Mouse (Mus musculus) liver, embryonic 11.5 days (tissue): ENCODE measurements at regions not wholly inside any gene's neighbourhood (a gene's known extent, or its start where the extent isn't known, plus 50 kb on each side); places are given as distances from the start of the nearest gene placed in this dataset.

Experiments
- ATAC-seq: fragments of 200-750 bp; cut with Nextera tagmentation; replicated peaks from 2 replicates; pipeline ENCODE4 v1.8.0; 2017; ENCODE audit warnings: moderate number of reproducible peaks, mild to moderate bottlenecking, moderate TSS enrichment, moderate library complexity; ENCODE audit not compliant: low FRiP score
- DNase-seq: peaks from one replicate; pipeline ENCODE4 v3.0.0-alpha.2; 2017; ENCODE audit warnings: low spot score
- H3K27ac ChIP-seq: fragments of 300-500 bp; sonication (generic); 2 replicates; pipeline ENCODE4 v1.5.1; 2014; ENCODE audit warnings: mild to moderate bottlenecking, low read depth, low read length, control low read depth
- H3K27me3 ChIP-seq: fragments of 300-500 bp; sonication (generic); replicated peaks from 2 replicates; pipeline ENCODE4 v1.6.1; 2014; ENCODE audit warnings: low read length, mixed read lengths; ENCODE audit not compliant: control insufficient read depth, insufficient read depth
- H3K36me3 ChIP-seq: fragments of 300-500 bp; sonication (generic); 2 replicates; pipeline ENCODE4 v1.6.1; 2014; ENCODE audit warnings: mild to moderate bottlenecking, low read length, moderate library complexity, mixed read lengths; ENCODE audit not compliant: control insufficient read depth, insufficient read depth
- H3K4me1 ChIP-seq: fragments of 300-500 bp; sonication (generic); replicated peaks from 2 replicates; pipeline ENCODE4 v1.6.1; 2014; ENCODE audit warnings: low read length, mixed read lengths; ENCODE audit not compliant: control insufficient read depth, insufficient read depth
- H3K4me2 ChIP-seq: fragments of 300-500 bp; sonication (generic); 2 replicates; pipeline ENCODE4 v1.6.1; 2014; ENCODE audit warnings: mild to moderate bottlenecking, control low read depth, moderate library complexity
- H3K4me3 ChIP-seq: fragments of 300-500 bp; sonication (generic); 2 replicates; pipeline ENCODE4 v1.5.1; 2014; ENCODE audit warnings: low read depth, low read length, control low read depth
- H3K9ac ChIP-seq: fragments of 300-500 bp; sonication (generic); 2 replicates; pipeline ENCODE4 v1.6.1; 2014; ENCODE audit warnings: low read depth, low read length, control low read depth
- H3K9me3 ChIP-seq: fragments of 300-500 bp; sonication (generic); 2 replicates; pipeline ENCODE4 v1.6.1; 2016; ENCODE audit warnings: low read length, inconsistent platforms, mixed read lengths; ENCODE audit not compliant: control insufficient read depth
- WGBS: fragments of 180-500 bp; shearing (Covaris S2); extraction: QIAGEN DNeasy Blood & Tissue Kit; methylation state at CpG from one replicate; pipeline ENCODE4 v1.1.7; 2014; 5-methylcytosine and 5-hydroxymethylcytosine counted together

- Histone ChIP-seq H3K9ac (no peak overlapping the region), H3K36me3 (no peaks in the 10 kb centered on the region), H3K9me3 (no peaks in the 10 kb centered on the region), H3K4me2 (no peak overlapping the region), H3K4me3 (no peak overlapping the region), H3K4me1 (no peaks in the 10 kb centered on the region), H3K27ac (no peak overlapping the region), H3K27me3 (no peaks in the 10 kb centered on the region)
- WGBS: 90% methylated on average over 15 of the region's 15 CpGs
- ATAC-seq (no peak), DNase-seq (no peak)
Observed at GRCm38 (mm10) chr6:143287322-143287721, 120.3 kb downstream of the Etnk1 start.

DNA sequence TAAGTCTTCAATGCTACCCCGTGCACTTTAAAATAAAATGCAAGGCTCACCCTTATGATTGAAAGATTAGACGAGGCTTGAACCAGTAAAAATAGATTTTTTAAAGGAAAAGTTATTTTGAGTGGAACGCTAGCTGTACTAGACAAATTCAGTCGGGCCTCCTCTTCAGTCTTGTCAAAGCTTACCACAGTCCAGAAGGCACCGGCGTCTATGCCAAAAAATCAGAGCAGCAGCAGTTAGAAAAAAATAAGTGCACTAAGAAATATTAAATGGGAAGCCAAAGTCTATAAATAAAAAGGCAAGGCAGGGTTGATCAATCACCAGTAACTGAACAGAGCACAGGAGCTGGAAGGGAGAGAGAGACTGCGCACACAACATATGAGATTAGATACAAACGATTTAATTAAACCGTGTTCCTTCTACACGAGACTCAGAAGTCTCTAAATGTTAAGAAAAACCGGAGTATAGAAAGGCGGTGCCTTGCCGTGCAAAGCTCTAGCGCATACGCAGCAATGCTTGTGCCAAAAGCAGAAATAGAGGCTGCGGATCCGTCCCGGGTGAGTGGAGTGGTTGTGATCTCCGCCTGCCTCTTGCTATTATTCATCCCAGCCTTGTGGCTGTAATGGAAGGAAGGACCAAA, 121.6 kb downstream of the Etnk1 start:
- WGBS: 86% methylated on average over 19 of the region's 19 CpGs
- DNase-seq (no peak), ATAC-seq (no peak)
- Histone ChIP-seq H3K4me1 (no peaks in the 10 kb centered on the region), H3K27me3 (no peaks in the 10 kb centered on the region), H3K9me3 (no peaks in the 10 kb centered on the region), H3K9ac (no peak overlapping the region), H3K4me3 (no peak overlapping the region), H3K4me2 (no peak overlapping the region), H3K27ac (no peak overlapping the region), H3K36me3 (no peaks in the 10 kb centered on the region)

DNA sequence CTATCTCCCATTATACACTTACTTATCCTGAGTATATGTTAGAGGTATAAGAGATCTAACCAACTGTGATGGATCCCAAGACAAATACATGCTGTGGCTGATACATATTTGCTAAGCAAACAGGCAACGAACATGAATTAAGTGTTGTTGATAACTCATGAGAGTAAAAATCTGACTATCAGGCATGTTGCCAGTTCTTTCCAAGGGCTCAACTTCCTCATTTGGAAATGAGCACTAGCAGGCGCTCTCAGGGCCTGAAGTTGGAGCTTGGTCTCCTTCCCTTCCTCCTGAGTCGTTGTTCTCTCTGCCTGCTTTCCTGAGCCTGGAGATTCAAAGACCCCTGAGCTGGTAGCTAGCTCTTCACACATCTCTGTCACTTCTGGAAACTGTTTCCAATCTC, 126.6 kb downstream of the Etnk1 start:
- no peak overlapping the region for H3K9ac ChIP-seq
- no peak overlapping the region for H3K4me3 ChIP-seq
- ATAC-seq (no peak), DNase-seq (no peak)
- no peaks in the 10 kb centered on the region for H3K9me3 ChIP-seq
- no peaks in the 10 kb centered on the region for H3K27me3 ChIP-seq
- no peaks in the 10 kb centered on the region for H3K4me1 ChIP-seq
- H3K4me2 ChIP-seq: no peak overlapping the region
- WGBS: 71% methylated on average over 3 of the region's 3 CpGs
- H3K36me3 ChIP-seq: no peaks in the 10 kb centered on the region
- no peak overlapping the region for H3K27ac ChIP-seq

- Histone ChIP-seq H3K9ac (no peak overlapping the region), H3K36me3 (no peaks in the 10 kb centered on the region), H3K4me1 (no peaks in the 10 kb centered on the region), H3K27ac (no peak overlapping the region), H3K9me3 (no peaks in the 10 kb centered on the region), H3K4me3 (no peak overlapping the region), H3K27me3 (no peaks in the 10 kb centered on the region), H3K4me2 (no peak overlapping the region)
- no peak for DNase-seq
- no peak for ATAC-seq
- 84% methylated on average over 5 of the region's 5 CpGs for WGBS
Observed at GRCm38 (mm10) chr6:143298391-143298790, 131.4 kb downstream of the Etnk1 start.

GRCm38 (mm10) chr6:143301414-143301813, 134.4 kb downstream of the Etnk1 start:
- H3K4me1 ChIP-seq: no peaks in the 10 kb centered on the region
- H3K9me3 ChIP-seq: no peaks in the 10 kb centered on the region
- no peak overlapping the region for H3K4me2 ChIP-seq
- H3K27ac ChIP-seq: no peak overlapping the region
- no peak for DNase-seq
- 93% methylated on average over 10 of the region's 10 CpGs for WGBS
- no peaks in the 10 kb centered on the region for H3K27me3 ChIP-seq
- no peak overlapping the region for H3K4me3 ChIP-seq
- no peak overlapping the region for H3K9ac ChIP-seq
- ATAC-seq: no peak
- no peaks in the 10 kb centered on the region for H3K36me3 ChIP-seq

DNA sequence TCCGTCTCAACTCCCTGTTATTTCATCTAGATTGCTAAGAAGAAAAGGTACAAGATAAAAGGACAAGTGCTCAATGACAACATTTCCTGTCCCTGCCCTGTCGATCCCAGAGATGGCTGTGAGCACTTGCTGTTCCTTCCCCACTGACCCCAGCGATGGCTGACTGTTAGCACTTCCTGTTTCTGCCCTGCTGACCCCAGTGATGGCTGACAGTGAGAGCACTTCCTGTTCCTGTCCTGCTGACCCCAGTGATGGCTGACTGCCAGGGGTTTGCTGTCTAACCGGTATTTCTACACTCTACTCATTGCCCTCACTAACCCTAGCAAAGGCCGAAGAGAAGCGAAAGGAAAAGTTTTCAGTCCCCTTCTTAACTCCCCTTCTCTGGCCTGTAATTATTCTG, 140.3 kb downstream of the Etnk1 start:
- DNase-seq (no peak), ATAC-seq (peak; percentile 45; the same call in 1 of the 2 replicates)

DNA sequence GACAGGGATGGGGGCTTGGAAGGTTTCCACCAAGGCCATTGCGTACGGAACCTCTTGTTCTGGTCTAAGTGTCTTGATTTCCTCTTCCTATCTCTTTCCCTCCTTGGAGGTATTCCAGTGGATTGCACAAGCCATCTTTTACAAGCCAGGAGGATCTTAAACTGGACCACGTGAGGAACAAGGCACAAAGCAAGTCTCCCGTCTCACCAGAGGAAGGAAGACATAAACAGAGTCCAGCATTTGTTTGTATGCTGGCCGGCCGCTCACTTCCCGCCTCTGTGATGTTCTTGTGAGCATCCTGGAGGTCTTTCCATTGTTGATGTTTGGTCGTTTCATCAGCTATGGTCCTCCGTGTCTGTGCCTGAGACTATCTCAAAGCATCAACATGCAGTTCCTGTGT, 148.8 kb downstream of the Etnk1 start:
- no peaks in the 10 kb centered on the region for H3K9me3 ChIP-seq
- no peak overlapping the region for H3K4me2 ChIP-seq
- DNase-seq (no peak), ATAC-seq (no peak)
- H3K27me3 ChIP-seq: no peaks in the 10 kb centered on the region
- H3K27ac ChIP-seq: no peak overlapping the region
- H3K9ac ChIP-seq: no peak overlapping the region
- no peaks in the 10 kb centered on the region for H3K4me1 ChIP-seq
- WGBS: 69% methylated on average over 9 of the region's 9 CpGs
- H3K36me3 ChIP-seq: no peaks in the 10 kb centered on the region
- no peak overlapping the region for H3K4me3 ChIP-seq

More for the DNA sequence above, 140.3 kb downstream of the Etnk1 start:
- no peaks in the 10 kb centered on the region for H3K27me3 ChIP-seq
- 61% methylated on average over 6 of the region's 6 CpGs for WGBS
- H3K27ac ChIP-seq: no peak overlapping the region
- H3K9ac ChIP-seq: no peak overlapping the region
- H3K36me3 ChIP-seq: no peaks in the 10 kb centered on the region
- no peak overlapping the region for H3K4me3 ChIP-seq
- no peaks in the 10 kb centered on the region for H3K9me3 ChIP-seq
- H3K4me2 ChIP-seq: no peak overlapping the region
- no peaks in the 10 kb centered on the region for H3K4me1 ChIP-seq

DNA sequence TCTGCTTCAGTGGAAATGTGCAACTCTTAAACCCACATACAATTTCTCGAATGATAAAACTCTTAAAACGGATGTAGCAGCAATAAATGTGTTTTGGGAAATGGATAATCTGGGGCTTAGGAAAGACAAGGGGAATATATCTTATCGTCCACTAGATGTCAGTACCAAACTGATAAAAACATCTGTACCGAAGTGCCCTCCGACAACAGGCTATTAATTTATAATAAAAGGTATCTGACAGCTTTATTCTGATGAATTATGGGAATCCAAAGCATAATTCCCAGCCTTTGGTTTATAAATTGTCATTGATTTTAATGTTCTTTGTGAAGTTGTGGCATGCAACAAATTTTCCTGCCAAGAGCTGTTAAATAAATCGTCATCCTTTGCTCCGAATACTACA, 153.4 kb downstream of the Etnk1 start:
- Histone ChIP-seq H3K9ac (no peak overlapping the region), H3K4me3 (no peak overlapping the region), H3K4me1 (no peaks in the 10 kb centered on the region), H3K9me3 (no peaks in the 10 kb centered on the region), H3K4me2 (no peak overlapping the region), H3K36me3 (no peaks in the 10 kb centered on the region), H3K27me3 (no peaks in the 10 kb centered on the region), H3K27ac (no peak overlapping the region)
- WGBS: 62% methylated on average over 7 of the region's 7 CpGs
- DNase-seq: no peak
- no peak for ATAC-seq

GRCm38 (mm10) chr6:143324636-143325035, 157.6 kb downstream of the Etnk1 start:
- DNase-seq: no peak
- Histone ChIP-seq H3K4me3 (no peak overlapping the region), H3K27me3 (no peaks in the 10 kb centered on the region), H3K4me2 (no peak overlapping the region), H3K4me1 (no peaks in the 10 kb centered on the region), H3K36me3 (no peaks in the 10 kb centered on the region), H3K9ac (no peak overlapping the region), H3K9me3 (no peaks in the 10 kb centered on the region), H3K27ac (no peak overlapping the region)
- ATAC-seq: no peak
- 31% methylated on average over 8 of the region's 8 CpGs for WGBS
